Mouse (Mus musculus): Measurements from ENCODE around the gene Gm15262. TPM values are rescaled to one million over a fixed set of nuclear protein-coding genes. Genes with fewer than 3 reads are reported as not detected.

Gene Gm15262
- polyA plus RNA-seq (2017; shearing (Covaris generic)): not detected

GRCm38 (mm10) chrX:161287156-161287555, at the start of gene Gm15262:
Gm15262 (plus strand) TSS chrX:161287456.

Other genes starting within 250 kb of the Gm15262 start
- 0.25 TPM for gene Scml2, start 170.3 kb upstream of the Gm15262 start, polyA plus RNA-seq (2017; shearing (Covaris generic))